Mouse (Mus musculus) adrenal gland, postnatal 10 days (tissue): ENCODE results near the gene Cct5. TPM values are rescaled to one million over a fixed set of nuclear protein-coding genes. Genes with fewer than 3 reads are reported as not detected.
A peak's percentile ranks its signal among the peaks of the same experiment; 100 is the strongest.

Source experiments
- DNase-seq: peaks from one replicate; pipeline ENCODE4 v3.0.0; 2021; ENCODE audit warnings: mixed read lengths
- total RNA-seq, 2 experiments: library from RNA; stranded (reverse); gene quantifications; 2 replicates each; pipeline ENCODE4 v1.2.3; 2021

The Cct5 gene
- total RNA-seq, 2 experiments from 2014 or later: 272 to 290 TPM

GRCm38 (mm10) chr15:31565184-31565583, 36.4 kb downstream of the Cct5 start, which contains the start of gene Cmbl:
TSS of gene Cmbl (plus strand) at chr15:31565389.
- DNase-seq: no peak

DNA sequence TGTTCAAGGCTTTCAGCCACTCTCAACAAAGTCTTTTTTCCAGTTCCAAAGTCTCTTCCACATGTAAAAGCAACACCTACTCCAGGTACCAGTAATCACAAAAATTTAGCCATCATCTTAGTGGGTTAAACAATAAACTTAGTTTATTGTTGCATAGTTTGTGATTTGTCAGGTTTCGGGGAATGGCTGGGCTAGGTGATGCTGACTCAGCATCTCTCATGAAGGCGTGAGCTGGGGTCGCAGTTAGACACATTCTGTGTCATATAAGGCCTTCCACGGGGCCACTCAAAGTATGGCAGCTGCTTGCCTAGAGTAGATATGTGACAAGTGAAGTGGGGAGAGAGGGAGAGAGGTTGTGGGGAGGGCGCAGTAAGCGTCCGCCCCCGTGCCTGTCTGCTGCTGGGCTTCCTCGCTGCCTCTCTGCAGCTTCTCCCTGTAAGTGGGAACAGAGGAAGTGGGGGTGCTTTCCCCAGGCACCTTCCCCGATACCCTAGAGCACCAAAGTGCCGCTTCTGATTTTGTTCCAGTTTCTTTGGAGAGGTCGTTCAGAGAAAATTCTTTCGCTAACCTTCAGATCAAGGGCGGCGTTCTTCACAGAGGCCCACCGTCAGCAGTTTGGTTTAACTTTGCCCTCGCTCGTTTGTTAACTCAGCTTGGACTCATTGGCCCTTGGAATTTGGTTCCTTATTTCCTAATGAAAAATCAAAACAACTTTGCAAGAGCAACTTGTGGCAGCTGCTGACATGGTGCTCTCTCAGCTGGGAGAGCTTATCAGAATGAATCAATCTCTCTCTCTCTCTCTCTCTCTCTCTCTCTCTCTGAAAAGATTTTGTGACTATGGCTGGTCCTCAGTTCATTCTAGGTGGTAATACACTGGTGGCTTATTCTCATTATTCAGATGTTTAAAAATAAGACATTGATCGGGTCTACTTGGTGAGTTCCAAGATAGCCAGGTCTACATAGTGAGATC, 37.7 kb downstream of the Cct5 start:
- DNase-seq: peak; percentile 71

GRCm38 (mm10) chr15:31562847-31563246, 38.8 kb downstream of the Cct5 start:
- no peak for DNase-seq

- no peak for DNase-seq
Observed at GRCm38 (mm10) chr15:31561976-31562375, 39.6 kb downstream of the Cct5 start.

DNA sequence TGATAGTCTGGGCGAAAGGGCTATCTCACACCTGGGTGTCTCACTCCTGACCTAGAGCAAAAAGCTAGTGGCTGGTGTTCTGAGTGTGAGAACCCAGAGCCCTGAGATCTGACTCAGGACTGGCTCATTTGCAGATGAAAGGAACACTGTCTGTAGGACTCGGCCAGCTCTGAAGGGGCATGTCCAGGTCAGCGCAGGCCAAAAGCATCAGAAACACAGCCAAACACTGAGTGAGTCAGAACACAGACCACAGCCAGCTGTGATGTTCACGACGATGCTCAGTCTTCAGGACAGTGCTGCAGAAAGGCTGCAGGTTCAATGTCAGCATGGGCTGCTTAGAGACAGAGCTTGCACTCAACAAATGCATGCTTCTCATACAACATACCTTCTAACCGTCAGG, 40.2 kb downstream of the Cct5 start:
- no peak for DNase-seq

GRCm38 (mm10) chr15:31554855-31555254, 46.7 kb downstream of the Cct5 start:
- no peak for DNase-seq

DNA sequence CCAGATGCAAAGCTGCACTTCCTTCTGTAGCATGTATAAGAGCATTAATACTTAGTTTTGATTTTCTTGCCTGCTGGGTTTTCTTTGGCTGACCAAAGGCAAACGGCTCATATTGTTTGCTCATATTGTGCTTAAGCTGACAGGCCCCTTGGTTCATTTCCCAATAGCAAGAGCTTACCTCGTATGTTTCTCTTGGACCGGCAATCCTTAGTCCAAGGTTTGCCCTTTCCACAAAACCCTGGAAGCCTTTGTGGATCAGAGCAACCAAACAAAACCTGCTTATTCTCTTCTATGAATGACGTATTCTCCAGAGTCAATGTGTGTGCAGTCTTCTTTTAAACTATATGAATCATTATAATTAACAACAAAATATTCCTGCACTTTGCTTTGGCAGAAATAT, 51.2 kb downstream of the Cct5 start:
- no peak for DNase-seq

DNA sequence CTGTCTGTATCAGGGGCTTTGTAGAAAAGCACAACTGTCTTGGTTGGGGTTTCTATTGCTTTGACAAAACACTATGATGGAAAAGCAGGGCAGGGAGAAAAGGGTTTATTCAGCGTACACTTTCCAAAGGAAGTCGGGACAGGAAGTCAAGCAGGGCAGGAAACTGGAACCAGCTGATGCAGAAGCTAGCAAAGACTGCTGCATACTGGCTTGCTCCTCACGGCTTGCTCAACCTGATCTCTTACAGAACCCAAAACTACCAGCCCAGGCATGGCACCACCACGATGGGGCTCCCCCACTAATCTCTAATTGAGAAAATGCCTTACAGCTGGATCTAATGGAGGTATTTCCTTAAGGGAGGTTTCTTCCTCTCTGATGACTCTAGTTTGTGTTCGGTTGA, 54.2 kb downstream of the Cct5 start:
- DNase-seq: no peak

GRCm38 (mm10) chr15:31546291-31546690, 55.3 kb downstream of the Cct5 start:
- DNase-seq: no peak

GRCm38 (mm10) chr15:31545058-31545457, 56.5 kb downstream of the Cct5 start:
- DNase-seq: no peak

DNA sequence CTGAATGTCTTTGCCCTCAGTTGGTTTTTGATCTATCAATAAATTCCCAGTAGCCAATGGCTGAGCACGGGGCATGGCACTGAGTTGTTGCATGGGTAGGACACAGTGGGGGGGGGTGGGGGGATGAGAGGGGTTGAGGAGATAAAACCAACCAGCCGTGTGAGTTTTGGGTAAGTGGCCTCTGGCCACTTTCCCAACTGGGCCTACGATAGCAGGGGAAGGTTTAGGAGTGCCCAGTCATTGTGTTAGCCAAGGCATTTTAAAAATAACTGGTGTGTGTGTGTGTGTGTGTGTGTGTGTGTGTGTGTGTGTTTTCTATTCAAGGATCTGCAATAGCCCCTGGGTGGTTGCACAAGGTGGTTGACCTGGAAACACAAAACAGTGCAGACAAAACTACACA, 58.4 kb downstream of the Cct5 start:
- no peak for DNase-seq

DNA sequence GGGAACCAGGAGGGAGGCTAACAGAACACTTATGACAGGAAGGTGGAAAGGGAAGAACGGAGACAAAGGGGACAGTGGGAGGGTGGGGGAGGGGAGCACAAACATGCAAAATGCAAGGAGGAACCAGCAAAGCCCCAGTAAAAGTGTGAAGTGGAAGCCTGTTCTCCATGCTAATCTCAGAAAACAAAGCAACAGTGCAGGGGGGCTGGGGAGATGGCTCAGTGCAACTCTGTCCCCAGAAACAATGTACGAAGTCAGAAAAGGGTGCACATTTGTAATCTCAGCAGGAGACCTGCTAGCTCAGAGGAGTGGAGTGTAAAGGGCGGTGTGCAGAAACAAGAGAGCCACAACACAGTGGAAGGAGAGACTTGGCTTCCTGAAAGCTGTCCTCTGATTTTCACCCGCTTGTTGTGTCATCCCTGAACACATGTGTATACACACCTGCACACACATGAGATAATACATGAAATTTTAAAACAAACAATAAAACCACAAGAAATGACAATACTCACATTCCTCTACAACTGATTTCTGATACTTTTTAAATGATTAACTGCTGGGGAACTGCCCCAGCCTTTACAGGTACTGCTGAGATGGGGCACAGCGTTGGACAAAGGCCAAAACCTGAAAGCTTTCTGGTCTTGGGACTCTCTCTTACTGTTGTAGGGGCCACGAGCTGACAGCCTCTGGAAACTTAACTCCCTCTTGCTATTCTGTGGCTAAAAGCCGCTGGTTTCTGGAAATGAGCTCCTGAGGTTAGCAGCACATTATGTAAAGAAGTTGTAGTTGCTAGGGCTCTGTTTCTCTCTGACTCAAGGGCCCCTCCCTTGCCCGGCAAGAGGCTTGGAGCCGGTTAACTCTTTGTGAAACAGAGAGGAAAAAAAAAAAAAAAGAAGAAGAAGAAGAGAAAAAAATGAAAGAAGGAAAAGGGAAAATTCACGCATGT, 59.3 kb downstream of the Cct5 start:
- DNase-seq: no peak

Other genes starting within 250 kb of the Cct5 start
- gene Ankrd33b, start 234.1 kb downstream of the Cct5 start, total RNA-seq: 1 to 10 TPM; 1.6 to 2.1 TPM
- gene Ropn1l, start 148.1 kb downstream of the Cct5 start, total RNA-seq: 1 to 10 TPM; 2.6 to 3.5 TPM
- gene March6, start 70.8 kb downstream of the Cct5 start, total RNA-seq: 100 to 1,000 TPM in 1 of 2 experiments, 10 to 100 TPM in 1; 97.6 to 101 TPM
- 100 to 1,000 TPM in 1 of 2 experiments, 10 to 100 TPM in 1; 82.2 to 106 TPM for gene Cmbl, start 36.4 kb downstream of the Cct5 start, total RNA-seq
- gene Fam173b, start within 50 bp of the Cct5 start, total RNA-seq: 10 to 100 TPM; 14.8 to 19.4 TPM